Mouse (Mus musculus) embryonic facial prominence, embryonic 11.5 days (tissue): Measurements from ENCODE around the gene Tyrp1. TPM values are rescaled to one million over a fixed set of nuclear protein-coding genes. Genes with fewer than 3 reads are reported as not detected.

Source experiments
- ATAC-seq: fragments of 200-750 bp; cut with Nextera tagmentation; replicated peaks from 2 replicates; pipeline ENCODE4 v1.8.0; 2017; ENCODE audit warnings: low read depth; ENCODE audit not compliant: insufficient number of reproducible peaks, low FRiP score, low TSS enrichment
- DNase-seq: peaks from one replicate; pipeline ENCODE4 v3.0.0-alpha.2; 2015; ENCODE audit warnings: low spot score
- H3K27ac ChIP-seq: fragments of 300-500 bp; sonication (generic); replicated peaks from 2 replicates; pipeline ENCODE4 v1.5.1; 2014; ENCODE audit warnings: mild to moderate bottlenecking, low read depth, low read length, control low read depth
- H3K27me3 ChIP-seq: fragments of 300-500 bp; sonication (generic); 2 replicates; pipeline ENCODE4 v1.6.1; 2014; ENCODE audit warnings: mild to moderate bottlenecking, low read length, moderate library complexity, mixed read lengths; ENCODE audit not compliant: control insufficient read depth, insufficient read depth
- H3K36me3 ChIP-seq: fragments of 300-500 bp; sonication (generic); replicated peaks from 2 replicates; pipeline ENCODE4 v1.6.1; 2014; ENCODE audit warnings: low read depth, mild to moderate bottlenecking, low read length, moderate library complexity, mixed read lengths; ENCODE audit not compliant: control insufficient read depth, insufficient read depth
- H3K4me1 ChIP-seq: fragments of 300-500 bp; sonication (generic); 2 replicates; pipeline ENCODE4 v1.6.1; 2014; ENCODE audit warnings: low read length, mixed read lengths; ENCODE audit not compliant: control insufficient read depth, insufficient read depth
- H3K4me2 ChIP-seq: fragments of 300-500 bp; sonication (generic); 2 replicates; pipeline ENCODE4 v1.6.1; 2014; ENCODE audit warnings: low read depth, mild to moderate bottlenecking, control low read depth, low read length, moderate library complexity
- H3K4me3 ChIP-seq: fragments of 300-500 bp; sonication (generic); 2 replicates; pipeline ENCODE4 v1.5.1; 2014; ENCODE audit warnings: low read depth, low read length, control low read depth
- H3K9ac ChIP-seq: fragments of 300-500 bp; sonication (generic); replicated peaks from 2 replicates; pipeline ENCODE4 v1.6.1; 2014; ENCODE audit warnings: mild to moderate bottlenecking, control low read depth, low read length
- H3K9me3 ChIP-seq: fragments of 300-500 bp; sonication (generic); replicated peaks from 2 replicates; pipeline ENCODE4 v1.6.1; 2016; ENCODE audit warnings: mild to moderate bottlenecking, low read length, inconsistent platforms, mixed read lengths; ENCODE audit not compliant: control insufficient read depth
- WGBS: fragments of 180-500 bp; shearing (Covaris S2); extraction: QIAGEN DNeasy Blood & Tissue Kit; methylation state at CpG from one replicate; pipeline ENCODE4 v1.1.7; 2014; 5-methylcytosine and 5-hydroxymethylcytosine counted together
- polyA plus RNA-seq: library from polyadenylated mRNA; unstranded; fragments of >200 nt; fragmentation: Nextera tagmentation; extraction: Ambion mirVana; gene quantifications from 2 replicates; pipeline ENCODE4 v1.2.1, GENCODE M21; 2014

Tyrp1 gene
- 2.1 and 5.3 TPM in 2 replicates for polyA plus RNA-seq

DNA sequence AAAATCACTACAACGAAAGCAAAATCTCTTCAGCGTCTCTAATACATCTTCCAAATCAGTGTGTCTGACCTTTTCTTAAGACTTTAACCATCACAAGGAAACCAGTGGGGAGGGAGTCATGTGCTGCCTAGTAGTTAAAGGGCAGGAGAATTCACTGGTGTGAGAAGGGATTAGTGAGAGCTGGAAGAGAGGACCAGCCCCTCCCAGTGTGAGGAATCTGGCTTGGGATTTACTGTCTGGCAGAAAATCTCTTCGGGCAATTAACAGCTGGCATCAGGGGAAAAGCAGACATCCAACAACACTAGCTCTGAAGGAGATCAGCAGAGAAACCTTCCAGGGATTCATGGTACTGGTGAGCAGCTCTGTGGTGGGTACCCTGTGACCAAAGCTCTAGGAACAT lies at the start of gene Tyrp1:
Gene Tyrp1 (plus strand): TSS at position 74 of the 400 bp plus-strand sequence.
- WGBS, result 40% methylated on average over 3 of the region's 3 CpGs
- H3K27ac ChIP-seq, result no peak within 1 kb of the TSS
- ATAC-seq, result no peak

DNA sequence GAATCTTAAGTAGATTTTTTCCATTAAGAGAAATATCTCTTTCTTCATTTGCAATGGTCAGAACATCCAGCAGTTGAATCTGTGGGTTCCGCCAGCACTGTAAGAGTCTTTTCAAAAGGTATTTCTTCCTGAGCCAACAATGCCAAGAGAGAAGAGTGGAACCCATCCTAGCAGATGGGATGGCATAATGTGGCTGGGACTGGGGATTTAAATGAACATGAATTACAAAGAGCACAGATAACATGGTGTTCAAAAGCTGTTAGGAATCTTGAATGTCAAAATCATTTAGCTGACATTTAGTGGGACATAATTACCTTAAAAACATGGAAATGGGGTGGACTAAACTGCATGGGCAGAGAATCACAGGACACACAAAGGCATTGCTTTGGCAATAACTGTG lies 45.6 kb upstream of the Tyrp1 start:
- H3K9me3 ChIP-seq, result no peaks in the 10 kb centered on the region
- ATAC-seq (no peak), DNase-seq (no peak)
- H3K4me3 ChIP-seq, result no peak overlapping the region
- no peak overlapping the region for H3K27ac ChIP-seq
- H3K4me1 ChIP-seq, result no peaks in the 10 kb centered on the region
- 87% methylated on average over 1 of the region's 1 CpGs for whole genome bisulfite sequencing
- H3K36me3 ChIP-seq, result no peaks in the 10 kb centered on the region
- no peak overlapping the region for H3K9ac ChIP-seq
- H3K27me3 ChIP-seq, result no peaks in the 10 kb centered on the region
- H3K4me2 ChIP-seq, result no peak overlapping the region

More for the DNA sequence above, at the start of gene Tyrp1:
- no peaks in the 10 kb centered on the region for H3K9me3 ChIP-seq
- no peak for DNase-seq
- H3K36me3 ChIP-seq, result no peaks in the 10 kb centered on the region
- no peaks in the 10 kb centered on the region for H3K4me1 ChIP-seq
- H3K9ac ChIP-seq, result no peak within 1 kb of the TSS
- no peak within 1 kb of the TSS for H3K4me3 ChIP-seq
- H3K4me2 ChIP-seq, result no peak within 1 kb of the TSS
- no peaks in the 10 kb centered on the region for H3K27me3 ChIP-seq

DNA sequence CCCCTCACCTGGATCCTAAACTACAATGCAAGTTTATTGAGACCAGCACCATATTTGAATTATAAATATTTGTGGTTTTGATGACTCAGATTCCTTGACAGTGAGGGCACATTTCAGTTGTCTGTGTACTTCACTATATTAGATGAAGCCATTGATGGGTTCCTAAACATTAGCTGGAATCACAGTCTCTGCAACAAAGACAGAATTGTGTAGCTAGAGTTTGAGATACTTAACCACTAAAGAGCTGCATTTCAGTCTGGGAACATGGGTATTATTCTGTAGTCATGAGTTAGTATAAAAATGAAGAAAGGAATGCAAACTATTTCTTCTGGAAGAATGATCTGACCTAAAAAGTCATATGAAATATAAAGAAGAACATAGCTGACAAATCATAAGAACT lies 14.4 kb upstream of the Tyrp1 start:
- H3K4me1 ChIP-seq, result no peaks in the 10 kb centered on the region
- no peak overlapping the region for H3K4me2 ChIP-seq
- no peak overlapping the region for H3K27ac ChIP-seq
- ATAC-seq, result no peak
- DNase-seq, result no peak
- no peak overlapping the region for H3K4me3 ChIP-seq
- no peaks in the 10 kb centered on the region for H3K36me3 ChIP-seq
- no peaks in the 10 kb centered on the region for H3K9me3 ChIP-seq
- no peaks in the 10 kb centered on the region for H3K27me3 ChIP-seq
- H3K9ac ChIP-seq, result no peak overlapping the region

DNA sequence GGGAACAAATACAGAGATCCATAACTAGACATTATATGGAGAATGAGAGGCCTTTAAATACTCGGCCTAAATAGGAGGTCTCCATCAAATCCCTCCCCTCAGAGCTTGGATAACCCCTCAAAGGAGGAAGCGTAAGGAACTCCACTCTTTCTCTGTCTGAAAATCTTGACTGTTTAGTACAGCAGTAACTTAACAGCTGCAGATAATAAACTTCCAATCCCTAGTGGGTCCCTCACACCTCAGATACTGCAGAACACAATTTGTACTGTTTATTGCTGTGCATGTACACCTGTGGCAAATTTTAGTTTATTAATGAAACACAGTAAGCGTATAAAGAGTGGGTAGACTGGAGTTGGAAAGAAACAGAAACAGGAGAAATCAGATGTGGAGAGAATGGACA lies 12.0 kb upstream of the Tyrp1 start:
- no peaks in the 10 kb centered on the region for H3K9me3 ChIP-seq
- no peak overlapping the region for H3K4me3 ChIP-seq
- H3K9ac ChIP-seq, result no peak overlapping the region
- no peaks in the 10 kb centered on the region for H3K4me1 ChIP-seq
- WGBS, result 81% methylated on average over 3 of the region's 3 CpGs
- no peak for ATAC-seq
- H3K4me2 ChIP-seq, result no peak overlapping the region
- DNase-seq, result no peak
- H3K27me3 ChIP-seq, result no peaks in the 10 kb centered on the region
- no peak overlapping the region for H3K27ac ChIP-seq
- no peaks in the 10 kb centered on the region for H3K36me3 ChIP-seq

DNA sequence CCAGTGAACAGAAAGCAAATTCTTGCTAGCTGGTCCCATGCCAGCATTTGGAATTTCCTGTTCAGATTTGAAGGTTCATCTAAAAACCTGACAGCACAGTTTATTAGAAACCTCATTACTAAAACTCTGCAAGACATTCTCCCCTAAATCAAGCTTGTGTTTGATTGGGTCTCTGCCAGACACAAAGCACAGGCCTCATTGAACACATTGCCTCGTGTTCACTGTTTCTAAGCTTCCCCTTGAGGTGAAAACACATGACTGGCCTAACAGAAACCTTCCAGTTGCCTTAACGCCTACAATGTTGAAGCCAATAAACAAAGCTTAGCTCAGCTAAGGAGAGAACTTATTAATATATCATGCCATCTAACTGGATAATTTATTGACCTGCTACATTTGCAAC lies 5.7 kb upstream of the Tyrp1 start:
- Histone ChIP-seq H3K27ac (no peak overlapping the region), H3K27me3 (no peaks in the 10 kb centered on the region), H3K4me2 (no peak overlapping the region), H3K9ac (no peak overlapping the region), H3K4me3 (no peak overlapping the region), H3K36me3 (no peaks in the 10 kb centered on the region), H3K4me1 (no peaks in the 10 kb centered on the region), H3K9me3 (no peaks in the 10 kb centered on the region)
- 64% methylated on average over 2 of the region's 2 CpGs for WGBS
- DNase-seq (no peak), ATAC-seq (no peak)

DNA sequence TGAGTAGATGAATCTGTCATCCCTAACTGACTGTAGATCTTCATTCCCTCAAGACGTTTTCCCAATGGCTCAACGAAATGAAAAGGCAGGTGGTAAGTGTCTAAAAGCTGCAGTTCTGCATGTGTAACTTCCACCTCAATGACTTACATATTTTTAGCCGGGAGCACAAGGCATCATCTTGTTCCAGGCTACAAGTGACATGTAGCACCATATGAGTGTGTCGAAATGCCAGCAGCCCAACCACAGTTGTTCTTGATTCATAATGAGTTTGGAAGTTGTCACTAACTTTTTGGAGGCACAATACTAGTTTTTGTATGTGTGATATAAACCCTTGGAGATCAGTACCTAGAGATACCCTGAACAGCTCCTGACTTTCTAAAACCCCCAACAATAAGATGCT lies 5.4 kb downstream of the Tyrp1 start:
- ATAC-seq, result no peak
- no peak overlapping the region for H3K27ac ChIP-seq

DNA sequence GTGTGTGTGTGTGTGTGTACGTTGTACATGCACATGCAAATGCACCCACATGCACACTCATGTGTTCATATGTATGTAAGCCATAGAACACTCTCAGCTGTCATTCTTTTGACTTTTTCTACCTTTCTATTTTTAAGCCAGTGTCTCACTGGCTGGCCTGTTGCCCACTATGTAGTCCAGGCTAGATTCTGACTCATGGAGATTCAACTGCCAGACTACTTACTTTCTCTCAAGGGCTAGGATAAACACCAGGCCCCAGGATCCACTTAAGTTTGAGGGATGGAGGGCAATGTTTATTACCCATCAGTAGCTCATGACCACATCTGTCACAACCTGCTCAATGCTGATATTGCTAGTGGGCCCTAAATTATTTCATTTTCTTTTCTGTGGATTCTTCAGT lies 8.1 kb downstream of the Tyrp1 start:
- no peak for DNase-seq
- WGBS, result 83% methylated on average over 1 of the region's 1 CpGs

More for the DNA sequence above, 5.4 kb downstream of the Tyrp1 start:
- Histone ChIP-seq H3K4me2 (no peak overlapping the region), H3K36me3 (no peaks in the 10 kb centered on the region), H3K27me3 (no peaks in the 10 kb centered on the region), H3K4me1 (no peaks in the 10 kb centered on the region), H3K9ac (no peak overlapping the region), H3K4me3 (no peak overlapping the region), H3K9me3 (no peaks in the 10 kb centered on the region)
- WGBS, result 85% methylated on average over 4 of the region's 4 CpGs
- no peak for DNase-seq

DNA sequence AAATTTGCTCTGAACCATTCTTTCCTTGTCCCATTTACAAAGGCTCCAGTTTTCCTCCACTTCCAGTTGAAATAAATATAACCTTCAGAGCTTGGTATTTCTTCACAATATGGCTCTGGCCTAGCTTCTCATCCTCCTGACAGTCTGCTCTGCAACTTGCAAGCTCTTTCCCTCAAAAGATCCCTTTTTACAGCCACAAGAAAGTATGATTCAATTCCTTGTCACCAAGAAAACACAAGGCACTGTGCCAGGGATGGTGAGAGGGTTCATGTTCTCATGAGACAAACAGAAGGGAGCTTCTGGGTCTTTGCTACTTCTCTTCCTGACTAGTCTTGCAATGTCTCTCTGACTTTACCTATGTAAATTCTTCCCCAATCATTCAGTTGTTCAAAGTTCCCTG lies 9.8 kb downstream of the Tyrp1 start:
- no peaks in the 10 kb centered on the region for H3K27me3 ChIP-seq
- no peaks in the 10 kb centered on the region for H3K9me3 ChIP-seq
- no peaks in the 10 kb centered on the region for H3K36me3 ChIP-seq
- DNase-seq (no peak), ATAC-seq (no peak)
- no peak overlapping the region for H3K27ac ChIP-seq
- H3K4me3 ChIP-seq, result no peak overlapping the region
- H3K4me2 ChIP-seq, result no peak overlapping the region
- H3K4me1 ChIP-seq, result no peaks in the 10 kb centered on the region
- no peak overlapping the region for H3K9ac ChIP-seq

More for the DNA sequence above, 8.1 kb downstream of the Tyrp1 start:
- no peak overlapping the region for H3K4me3 ChIP-seq
- ATAC-seq, result no peak
- H3K36me3 ChIP-seq, result no peaks in the 10 kb centered on the region
- H3K27ac ChIP-seq, result no peak overlapping the region
- no peaks in the 10 kb centered on the region for H3K27me3 ChIP-seq
- H3K9me3 ChIP-seq, result no peaks in the 10 kb centered on the region
- no peaks in the 10 kb centered on the region for H3K4me1 ChIP-seq
- H3K4me2 ChIP-seq, result no peak overlapping the region
- H3K9ac ChIP-seq, result no peak overlapping the region
